Mouse (Mus musculus): ENCODE data around the gene Sprr2i.

Sprr2i gene

DNA sequence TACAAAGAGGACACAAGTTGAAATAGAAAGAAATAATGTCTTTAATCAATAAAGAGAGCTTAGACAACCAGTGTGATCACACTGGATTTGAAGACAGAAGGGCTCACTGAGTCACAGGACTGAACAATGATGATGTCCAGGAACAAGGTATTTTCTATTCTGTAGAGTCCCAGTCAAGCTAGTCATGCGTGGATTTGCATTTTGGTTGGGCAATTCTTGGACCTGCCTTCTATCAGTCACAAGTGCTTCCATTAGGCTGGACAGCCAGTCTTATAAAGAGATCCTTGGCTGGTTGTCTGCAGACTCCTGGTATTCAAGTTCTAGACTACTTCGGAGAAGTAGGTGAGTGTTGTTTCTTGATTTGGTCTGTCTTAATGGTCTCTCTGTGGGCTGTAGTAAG, at the start of gene Sprr2i:
TSS of gene Sprr2i (plus strand) at position 301 of the 400 bp plus-strand sequence.
- DNase-seq (ENCODE audit: low spot score): no peak

- DNase-seq (ENCODE audit: low spot score): no peak
Observed at GRCm38 (mm10) chr3:92361619-92362018, 46.2 kb upstream of the Sprr2i start.

DNA sequence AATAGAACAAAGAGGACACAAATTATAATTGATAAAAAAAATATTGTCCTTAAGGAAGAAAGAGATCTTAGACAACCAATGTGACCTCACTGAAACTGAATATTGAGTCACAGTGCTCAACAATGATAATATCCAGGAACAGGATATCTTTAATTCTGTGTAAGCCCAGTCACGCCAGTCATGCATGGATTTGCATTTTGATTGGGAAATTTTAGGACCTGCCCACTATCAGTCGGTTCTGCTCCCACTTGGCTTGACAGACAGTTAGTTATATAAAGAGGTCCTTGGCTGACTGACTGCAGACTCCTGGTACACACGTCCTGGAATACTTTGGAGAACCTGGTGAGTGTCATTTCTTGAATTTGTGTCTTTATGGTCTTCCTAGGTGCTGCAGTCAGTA, 42.9 kb upstream of the Sprr2i start, which contains the start of gene Sprr2f:
TSS of gene Sprr2f (plus strand) at position 301 of the 400 bp plus-strand sequence.
- no peak for DNase-seq (ENCODE audit: low spot score)

GRCm38 (mm10) chr3:92373613-92374012, 34.2 kb upstream of the Sprr2i start:
- no peak for DNase-seq (ENCODE audit: low spot score)

DNA sequence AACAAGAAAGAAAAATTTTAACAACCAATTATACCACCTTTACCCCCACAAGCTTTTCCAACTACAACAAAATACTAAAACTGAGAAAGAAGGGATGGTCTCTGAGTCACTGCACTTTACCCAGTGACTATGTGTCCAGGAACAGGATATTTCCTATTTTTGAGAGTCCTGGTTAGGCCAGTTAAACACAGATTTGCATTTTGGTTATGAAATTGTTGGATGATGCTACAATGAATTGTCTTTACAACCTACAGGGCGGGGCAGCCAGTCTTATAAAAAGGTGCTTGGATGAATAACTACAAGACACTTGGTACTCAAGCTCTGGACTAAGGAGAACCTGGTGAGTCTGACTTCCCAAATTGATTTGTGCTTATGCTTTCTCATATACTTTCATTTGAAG, 22.4 kb upstream of the Sprr2i start, which contains the start of gene Sprr2h:
TSS of gene Sprr2h (plus strand) at position 301 of the 400 bp plus-strand sequence.
- no peak for DNase-seq (ENCODE audit: low spot score)

DNA sequence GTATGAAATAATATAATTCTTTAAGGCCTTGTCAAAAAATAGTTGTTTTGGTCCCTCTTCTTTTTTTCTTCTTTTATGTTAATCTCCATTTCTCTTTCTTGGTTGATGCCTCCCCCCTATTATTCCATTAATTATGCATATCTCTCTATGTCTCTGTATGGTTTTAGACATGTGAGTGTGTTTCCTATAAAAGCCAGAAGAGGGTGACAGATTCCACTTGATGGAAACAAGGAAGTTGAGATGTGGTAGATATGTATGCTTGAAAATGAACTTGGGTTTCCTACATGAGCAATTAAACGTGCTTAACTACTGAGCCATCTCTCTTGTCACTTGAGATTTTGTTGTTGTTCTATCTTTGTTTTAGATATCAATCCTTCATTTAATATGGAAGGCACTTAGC, 13.5 kb upstream of the Sprr2i start:
- DNase-seq (ENCODE audit: low spot score): peak; percentile 2

- no peak for DNase-seq (ENCODE audit: low spot score)
Observed at GRCm38 (mm10) chr3:92417782-92418181, 10.0 kb downstream of the Sprr2i start, which contains the start of gene Sprr2j-ps. TSS of gene Sprr2j-ps (plus strand) at chr3:92418082.

- DNase-seq (ENCODE audit: low spot score): no peak
Observed at GRCm38 (mm10) chr3:92429323-92429722, 21.5 kb downstream of the Sprr2i start, which contains the start of gene Gm9774. TSS of gene Gm9774 (minus strand) at chr3:92429423.

DNA sequence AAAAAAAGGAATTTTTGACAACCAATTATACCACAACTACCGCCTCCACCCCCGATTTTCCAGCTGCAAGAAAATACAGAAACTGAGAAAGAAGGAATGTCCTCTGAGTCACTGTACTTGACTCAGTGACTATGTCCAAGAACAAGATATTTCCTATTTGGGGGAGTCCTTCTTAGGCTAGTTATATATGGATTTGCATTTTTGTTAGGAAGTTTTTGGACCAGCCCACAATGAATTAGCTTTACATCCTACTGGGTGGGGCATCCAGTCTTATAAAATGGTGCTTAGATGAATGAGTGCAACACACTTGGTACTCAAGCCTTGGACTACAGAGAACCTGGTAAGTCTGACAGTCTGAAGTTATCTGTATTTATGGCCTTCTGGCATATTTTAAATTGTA, 24.5 kb downstream of the Sprr2i start, which contains the start of gene Sprr2k:
TSS of gene Sprr2k (plus strand) at position 301 of the 400 bp plus-strand sequence.
- no peak for DNase-seq (ENCODE audit: low spot score)

GRCm38 (mm10) chr3:92438689-92439088, 30.9 kb downstream of the Sprr2i start, which contains the start of gene Sprr1b:
TSS of gene Sprr1b (minus strand) at chr3:92438789.
- no peak for DNase-seq (ENCODE audit: low spot score)

- no peak for DNase-seq (ENCODE audit: low spot score)
Observed at GRCm38 (mm10) chr3:92440177-92440576, 32.4 kb downstream of the Sprr2i start.

DNA sequence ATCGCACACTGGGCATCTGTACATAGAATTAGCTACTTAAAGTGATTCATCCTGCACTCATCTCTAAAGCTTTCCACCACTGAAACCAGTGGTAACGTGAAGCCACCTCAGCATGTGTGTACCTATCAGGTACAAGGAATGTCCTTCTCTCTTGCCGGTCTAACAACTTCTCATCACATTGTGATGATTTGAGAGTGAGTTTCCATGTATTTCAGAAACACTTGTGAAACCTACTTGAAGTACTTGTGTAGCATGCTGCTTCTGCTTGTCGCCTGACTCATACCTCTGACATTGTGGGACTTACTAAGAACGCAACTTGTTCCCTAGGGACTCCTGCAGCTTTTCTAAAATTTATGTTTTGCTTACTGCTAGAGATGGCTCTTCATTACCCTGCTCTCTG, 47.4 kb downstream of the Sprr2i start:
- no peak for DNase-seq (ENCODE audit: low spot score)

DNA sequence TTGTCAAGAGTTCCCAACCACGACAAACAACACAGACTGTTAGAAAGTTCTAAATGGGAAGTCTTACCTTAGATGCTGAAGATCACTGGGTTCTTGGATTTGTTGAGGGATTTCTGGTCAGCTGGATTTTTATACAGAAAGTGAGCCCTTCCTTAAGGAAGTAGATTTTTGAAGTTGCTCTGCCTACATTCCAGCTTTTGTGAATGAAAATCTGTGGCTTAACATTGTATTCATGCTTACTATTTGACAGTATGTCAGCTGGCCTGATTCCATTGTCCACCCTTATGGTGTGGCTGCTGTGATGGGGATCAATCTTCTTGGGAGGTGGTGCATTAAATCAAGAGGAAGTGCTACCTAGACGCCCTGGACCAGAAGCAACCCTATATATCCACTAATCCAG, 50.8 kb downstream of the Sprr2i start, which contains the start of gene Sprr3:
TSS of gene Sprr3 (minus strand) at position 101 of the 400 bp plus-strand sequence.
- no peak for DNase-seq (ENCODE audit: low spot score)

Data from retina, embryonic 14.5 days (tissue).